Mouse (Mus musculus): ENCODE measurements at regions not wholly inside any gene's neighbourhood (a gene's known extent, or its start where the extent isn't known, plus 50 kb on each side); places are given as distances from the start of the nearest gene placed in this dataset.

DNA sequence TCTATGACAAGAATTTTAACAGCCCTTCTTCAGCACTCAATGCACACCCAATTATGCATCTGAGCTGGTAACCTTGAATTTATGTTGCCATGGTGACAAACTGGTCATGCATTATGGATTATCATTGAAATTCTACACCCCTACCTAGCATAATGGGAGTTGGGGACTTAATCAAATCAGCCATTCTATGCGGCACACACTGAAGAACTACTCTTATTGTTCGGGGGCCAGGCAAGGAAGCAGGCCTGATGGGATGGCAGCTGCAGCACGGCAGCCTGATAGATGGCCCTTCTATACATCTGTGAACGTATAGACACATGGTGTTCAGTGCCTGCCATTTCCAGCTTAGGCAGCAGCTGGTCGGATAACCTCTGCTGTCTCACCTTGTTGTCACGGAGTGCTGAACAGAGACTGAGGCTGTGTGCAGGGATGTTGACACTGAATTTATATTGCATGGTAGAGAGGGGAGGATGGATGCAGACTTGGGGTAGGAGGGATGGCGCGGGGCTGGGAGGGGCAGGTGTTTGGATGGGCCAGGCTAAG lies 223.7 kb upstream of the Sox11 start:
- Histone ChIP-seq H3K4me1 (ENCODE audit: insufficient read depth, low read length) (no peaks in the 10 kb centered on the region), H3K27ac (ENCODE audit: low read length) (no peak overlapping the region), H3K4me3 (ENCODE audit: low read length) (no peak overlapping the region), H3K4me2 (replicated peaks; ENCODE audit: low read depth, low read length) (no peak overlapping the region), H3K36me3 (ENCODE audit: insufficient read depth, low read length) (no peaks in the 10 kb centered on the region), H3K27me3 (ENCODE audit: insufficient read depth, low read length) (no peaks in the 10 kb centered on the region), H3K9me3 (ENCODE audit: low read length) (no peaks in the 10 kb centered on the region), H3K9ac (replicated peaks; ENCODE audit: low read length) (no peak overlapping the region)
- 46% methylated on average over 8 of the region's 8 CpGs for WGBS
- no peak for ATAC-seq (ENCODE audit: low FRiP score, low TSS enrichment)

DNA sequence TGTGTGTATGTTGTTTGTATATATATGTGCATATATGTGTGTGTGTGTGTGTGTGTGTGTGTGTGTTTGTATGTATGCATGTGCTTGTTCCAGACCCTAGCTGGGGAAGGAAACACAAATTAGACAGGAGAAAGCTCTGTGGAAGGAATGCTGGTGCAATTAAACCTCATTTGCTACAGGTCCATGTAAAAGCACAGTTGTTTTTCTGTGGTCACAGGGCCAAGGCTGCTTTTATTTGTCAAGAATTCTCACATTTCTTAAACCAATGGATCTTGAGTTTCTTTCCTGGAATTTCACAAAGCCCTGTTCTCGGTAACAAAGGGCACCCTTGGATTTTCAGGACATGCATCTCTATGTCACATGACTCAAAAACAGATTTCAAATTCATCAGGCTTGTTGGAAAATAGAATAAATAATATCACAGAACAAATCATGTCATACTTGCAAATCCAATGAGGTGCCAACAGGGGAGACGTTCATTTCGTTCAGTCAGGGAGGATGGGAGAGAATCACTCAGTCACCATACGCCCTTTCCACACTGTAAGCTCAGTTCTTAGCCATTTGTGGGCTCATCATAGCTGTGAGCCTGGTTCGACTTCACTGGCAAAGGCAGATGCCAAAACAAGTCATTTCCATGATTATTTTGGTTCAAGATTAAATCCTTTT lies 222.4 kb upstream of the Sox11 start:
- no peaks in the 10 kb centered on the region for H3K27me3 ChIP-seq (ENCODE audit: insufficient read depth, low read length)
- no peaks in the 10 kb centered on the region for H3K4me1 ChIP-seq (ENCODE audit: insufficient read depth, low read length)
- no peaks in the 10 kb centered on the region for H3K9me3 ChIP-seq (ENCODE audit: low read length)
- no peaks in the 10 kb centered on the region for H3K36me3 ChIP-seq (ENCODE audit: insufficient read depth, low read length)
- H3K4me2 ChIP-seq (replicated peaks; ENCODE audit: low read depth, low read length), result no peak overlapping the region
- no peak overlapping the region for H3K4me3 ChIP-seq (ENCODE audit: low read length)
- H3K27ac ChIP-seq (ENCODE audit: low read length), result no peak overlapping the region
- 71% methylated on average over 5 of the region's 5 CpGs for WGBS
- no peak overlapping the region for H3K9ac ChIP-seq (replicated peaks; ENCODE audit: low read length)
- no peak for ATAC-seq (ENCODE audit: low FRiP score, low TSS enrichment)

DNA sequence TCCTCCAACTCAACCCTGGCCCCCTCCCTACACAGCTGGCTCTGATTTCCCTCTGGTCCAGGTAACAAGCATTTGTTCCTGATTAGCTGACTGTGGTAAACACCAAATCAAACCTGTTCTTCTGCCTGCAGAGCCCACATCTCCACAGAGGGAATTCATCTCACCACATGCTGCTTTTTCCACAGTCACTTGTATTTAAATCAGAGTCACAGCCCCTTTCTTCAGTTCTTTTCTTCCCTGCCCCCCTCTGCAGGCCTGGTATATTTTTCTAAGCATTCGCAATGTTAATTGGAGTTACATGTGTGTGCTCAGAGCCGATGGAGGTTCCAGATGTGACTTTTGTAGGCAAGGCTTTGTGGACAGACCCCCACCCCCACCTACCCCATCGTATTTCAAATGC lies 221.5 kb upstream of the Sox11 start:
- Histone ChIP-seq H3K4me3 (ENCODE audit: low read length) (no peak overlapping the region), H3K4me2 (replicated peaks; ENCODE audit: low read depth, low read length) (no peak overlapping the region), H3K4me1 (ENCODE audit: insufficient read depth, low read length) (no peaks in the 10 kb centered on the region), H3K27ac (ENCODE audit: low read length) (no peak overlapping the region), H3K27me3 (ENCODE audit: insufficient read depth, low read length) (no peaks in the 10 kb centered on the region), H3K9me3 (ENCODE audit: low read length) (peaks cover under 1% of the 10 kb centered on the region; the same call in 1 of the 2 replicates), H3K36me3 (ENCODE audit: insufficient read depth, low read length) (no peaks in the 10 kb centered on the region), H3K9ac (replicated peaks; ENCODE audit: low read length) (no peak overlapping the region)
- ATAC-seq (ENCODE audit: low FRiP score, low TSS enrichment), result no peak
- 50% methylated on average over 3 of the region's 3 CpGs for WGBS

DNA sequence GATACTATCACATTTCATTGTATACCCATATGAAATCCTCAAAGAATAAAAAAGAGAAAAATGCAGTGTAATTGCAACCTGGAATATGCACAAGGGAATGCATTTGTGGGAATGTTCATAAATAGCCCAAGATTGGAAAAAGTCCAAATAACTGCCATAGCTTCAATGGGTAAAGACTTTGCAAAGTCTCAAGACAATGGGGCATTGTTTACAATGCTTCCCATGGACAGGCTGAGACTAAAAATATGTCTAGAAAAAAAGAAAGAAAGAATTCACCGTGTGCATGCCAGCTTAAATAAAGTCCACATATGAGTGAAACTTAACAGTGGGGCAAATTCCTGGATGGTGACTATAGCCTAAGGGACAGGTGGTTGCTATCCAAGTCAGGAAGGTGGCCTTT lies 210.4 kb upstream of the Sox11 start:
- Histone ChIP-seq H3K27ac (ENCODE audit: low read length) (no peak overlapping the region), H3K4me2 (replicated peaks; ENCODE audit: low read depth, low read length) (no peak overlapping the region), H3K4me3 (ENCODE audit: low read length) (no peak overlapping the region), H3K36me3 (ENCODE audit: insufficient read depth, low read length) (no peaks in the 10 kb centered on the region), H3K9ac (replicated peaks; ENCODE audit: low read length) (no peak overlapping the region), H3K27me3 (ENCODE audit: insufficient read depth, low read length) (no peaks in the 10 kb centered on the region), H3K9me3 (ENCODE audit: low read length) (no peaks in the 10 kb centered on the region), H3K4me1 (ENCODE audit: insufficient read depth, low read length) (no peaks in the 10 kb centered on the region)
- no peak for ATAC-seq (ENCODE audit: low FRiP score, low TSS enrichment)
- WGBS, result 50% methylated on average over 1 of the region's 1 CpGs

DNA sequence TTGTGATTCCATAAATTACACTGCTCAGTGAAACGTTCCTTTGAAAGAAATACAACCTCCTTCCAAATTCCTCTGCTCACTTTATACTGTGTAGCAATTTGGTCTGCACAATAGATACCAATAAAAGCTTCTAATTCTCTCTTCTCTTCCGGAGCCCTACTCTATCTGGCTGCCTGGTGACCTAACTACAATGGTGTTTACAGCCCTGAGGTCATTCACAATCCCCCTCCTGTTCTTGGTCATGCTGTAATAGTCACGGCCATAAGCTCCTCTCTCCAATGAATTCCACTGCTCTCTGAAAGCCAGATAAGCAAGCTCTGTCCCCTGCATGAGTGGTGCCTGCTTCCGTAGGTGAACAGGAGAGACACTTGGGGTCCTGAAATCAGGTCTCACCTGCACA lies 195.8 kb upstream of the Sox11 start:
- Histone ChIP-seq H3K4me1 (ENCODE audit: insufficient read depth, low read length) (peaks cover 21% of the 10 kb centered on the region), H3K9ac (replicated peaks; ENCODE audit: low read length) (no peak overlapping the region), H3K27ac (ENCODE audit: low read length) (no peak overlapping the region), H3K4me3 (ENCODE audit: low read length) (no peak overlapping the region), H3K9me3 (ENCODE audit: low read length) (no peaks in the 10 kb centered on the region), H3K27me3 (ENCODE audit: insufficient read depth, low read length) (no peaks in the 10 kb centered on the region), H3K4me2 (replicated peaks; ENCODE audit: low read depth, low read length) (no peak overlapping the region), H3K36me3 (ENCODE audit: insufficient read depth, low read length) (no peaks in the 10 kb centered on the region)
- peak; percentile 65 for ATAC-seq (ENCODE audit: low FRiP score, low TSS enrichment)
- WGBS, result 14% methylated on average over 4 of the region's 4 CpGs

DNA sequence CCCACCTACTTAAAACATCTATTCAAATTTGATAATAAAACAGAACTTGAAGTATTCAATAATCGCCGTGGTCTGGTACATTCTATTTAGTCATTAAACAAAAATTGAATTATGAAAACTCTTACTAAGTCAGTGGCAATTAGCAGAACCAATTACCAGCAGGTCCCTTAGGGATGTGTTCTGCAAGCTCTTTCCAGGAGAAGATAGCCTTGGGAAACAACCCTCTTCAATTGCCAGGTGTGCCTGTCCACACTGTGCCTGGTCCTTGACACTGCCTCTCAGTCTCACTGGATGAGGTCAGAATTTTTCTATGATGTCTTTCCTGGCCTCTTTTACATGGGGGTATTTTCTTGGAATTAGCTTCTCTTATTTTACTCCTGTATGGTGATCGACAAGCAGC lies 195.1 kb upstream of the Sox11 start:
- H3K4me2 ChIP-seq (replicated peaks; ENCODE audit: low read depth, low read length), result no peak overlapping the region
- WGBS, result 80% methylated on average over 3 of the region's 3 CpGs

DNA sequence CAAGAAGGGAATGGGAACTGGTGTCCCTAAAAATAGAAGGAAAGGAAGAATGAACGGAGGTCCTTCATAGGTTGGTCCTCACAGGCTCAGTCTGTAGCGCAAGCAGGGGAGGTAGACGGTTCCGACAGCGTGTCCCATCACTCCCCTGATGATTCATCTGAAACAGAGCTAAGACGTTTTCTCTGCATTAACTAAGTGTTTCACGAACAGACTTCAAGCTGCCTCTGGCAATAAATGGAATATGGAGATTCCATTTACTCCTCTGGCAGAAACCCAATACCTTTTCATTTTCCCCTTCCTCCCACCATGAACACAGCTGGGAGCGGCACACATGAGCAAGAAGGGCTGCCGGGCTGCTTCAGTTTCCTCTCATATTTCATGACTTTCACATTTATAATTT lies 194.6 kb upstream of the Sox11 start:
- H3K4me3 ChIP-seq (ENCODE audit: low read length), result no peak overlapping the region
- no peak overlapping the region for H3K9ac ChIP-seq (replicated peaks; ENCODE audit: low read length)
- H3K4me2 ChIP-seq (replicated peaks; ENCODE audit: low read depth, low read length), result peak overlapping the region; percentile 36
- H3K27me3 ChIP-seq (ENCODE audit: insufficient read depth, low read length), result no peaks in the 10 kb centered on the region
- H3K9me3 ChIP-seq (ENCODE audit: low read length), result peaks cover 5% of the 10 kb centered on the region; the same call in 1 of the 2 replicates
- no peak for ATAC-seq (ENCODE audit: low FRiP score, low TSS enrichment)
- H3K4me1 ChIP-seq (ENCODE audit: insufficient read depth, low read length), result peaks cover 21% of the 10 kb centered on the region
- no peaks in the 10 kb centered on the region for H3K36me3 ChIP-seq (ENCODE audit: insufficient read depth, low read length)
- no peak overlapping the region for H3K27ac ChIP-seq (ENCODE audit: low read length)
- 29% methylated on average over 9 of the region's 9 CpGs for WGBS

More for the DNA sequence above, 195.1 kb upstream of the Sox11 start:
- H3K4me3 ChIP-seq (ENCODE audit: low read length), result no peak overlapping the region
- peaks cover 21% of the 10 kb centered on the region for H3K4me1 ChIP-seq (ENCODE audit: insufficient read depth, low read length)
- H3K36me3 ChIP-seq (ENCODE audit: insufficient read depth, low read length), result no peaks in the 10 kb centered on the region
- H3K9ac ChIP-seq (replicated peaks; ENCODE audit: low read length), result no peak overlapping the region
- no peaks in the 10 kb centered on the region for H3K27me3 ChIP-seq (ENCODE audit: insufficient read depth, low read length)
- H3K9me3 ChIP-seq (ENCODE audit: low read length), result peaks cover 5% of the 10 kb centered on the region; the same call in 1 of the 2 replicates
- ATAC-seq (ENCODE audit: low FRiP score, low TSS enrichment), result no peak
- H3K27ac ChIP-seq (ENCODE audit: low read length), result no peak overlapping the region

DNA sequence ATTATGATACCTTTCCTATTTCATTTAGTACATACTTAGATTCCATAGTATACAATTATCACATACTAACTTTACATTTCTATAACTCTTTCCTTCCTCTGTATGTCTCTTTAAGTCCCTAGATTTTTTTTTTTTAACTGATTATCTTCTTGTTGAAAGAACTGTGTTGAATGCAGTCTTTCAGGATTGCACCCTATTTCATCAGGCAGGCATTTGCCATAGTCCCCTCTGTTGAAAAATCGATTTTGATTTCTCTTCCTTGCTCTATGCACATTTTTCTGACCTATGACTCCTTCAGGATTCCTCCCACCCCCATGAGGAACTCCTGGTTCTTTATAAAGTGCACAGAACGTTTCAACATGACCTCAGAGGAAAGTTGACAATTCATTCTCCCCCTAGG lies 183.2 kb upstream of the Sox11 start:
- ATAC-seq (ENCODE audit: low FRiP score, low TSS enrichment), result no peak
- Histone ChIP-seq H3K27ac (ENCODE audit: low read length) (no peak overlapping the region), H3K4me3 (ENCODE audit: low read length) (no peak overlapping the region), H3K36me3 (ENCODE audit: insufficient read depth, low read length) (no peaks in the 10 kb centered on the region), H3K9me3 (ENCODE audit: low read length) (no peaks in the 10 kb centered on the region), H3K4me1 (ENCODE audit: insufficient read depth, low read length) (no peaks in the 10 kb centered on the region), H3K4me2 (replicated peaks; ENCODE audit: low read depth, low read length) (no peak overlapping the region), H3K9ac (replicated peaks; ENCODE audit: low read length) (no peak overlapping the region), H3K27me3 (ENCODE audit: insufficient read depth, low read length) (no peaks in the 10 kb centered on the region)
- WGBS, result 53% methylated on average over 2 of the region's 2 CpGs

DNA sequence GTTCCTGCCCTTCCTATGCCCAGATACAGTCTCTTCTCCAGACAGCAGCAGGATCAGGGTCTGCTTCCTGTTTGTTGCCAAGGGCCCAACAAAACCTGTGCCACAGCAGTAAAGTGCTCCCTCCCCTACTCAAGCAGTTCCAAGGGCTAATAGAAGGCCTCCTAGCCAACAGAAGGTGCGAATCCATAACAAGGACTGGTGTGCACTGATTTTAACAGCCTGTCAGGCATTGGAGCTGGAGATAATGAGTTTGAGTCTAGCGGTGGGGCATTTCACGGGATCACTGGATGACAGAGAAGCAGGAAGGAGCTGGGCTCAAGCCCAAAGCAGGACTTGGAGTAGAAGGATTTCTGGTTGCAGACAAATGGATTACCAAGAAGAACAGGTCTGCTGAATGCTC lies 170.9 kb upstream of the Sox11 start:
- Histone ChIP-seq H3K4me3 (ENCODE audit: low read length) (no peak overlapping the region), H3K4me2 (replicated peaks; ENCODE audit: low read depth, low read length) (no peak overlapping the region), H3K27ac (ENCODE audit: low read length) (no peak overlapping the region), H3K27me3 (ENCODE audit: insufficient read depth, low read length) (no peaks in the 10 kb centered on the region), H3K9me3 (ENCODE audit: low read length) (no peaks in the 10 kb centered on the region), H3K36me3 (ENCODE audit: insufficient read depth, low read length) (no peaks in the 10 kb centered on the region), H3K9ac (replicated peaks; ENCODE audit: low read length) (no peak overlapping the region), H3K4me1 (ENCODE audit: insufficient read depth, low read length) (peaks cover 12% of the 10 kb centered on the region)
- ATAC-seq (ENCODE audit: low FRiP score, low TSS enrichment), result no peak
- WGBS, result 66% methylated on average over 3 of the region's 3 CpGs

DNA sequence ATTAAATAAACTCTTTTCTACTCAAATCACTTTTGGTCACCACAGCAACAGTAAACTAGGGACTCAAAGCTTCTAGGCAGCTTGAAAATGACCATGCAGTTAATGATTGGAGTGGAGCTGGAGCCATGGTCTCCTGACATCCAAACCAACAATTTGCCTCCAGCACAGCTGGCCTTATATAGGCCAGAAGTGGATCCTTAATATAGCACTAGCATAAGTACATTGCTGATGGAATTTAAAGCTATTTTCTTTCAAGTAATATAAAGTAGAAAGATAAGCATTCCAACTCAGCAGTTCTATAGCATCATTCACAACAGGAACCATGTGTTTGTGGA lies 165.8 kb upstream of the Sox11 start:
- ATAC-seq (ENCODE audit: low FRiP score, low TSS enrichment), result peak; percentile 82
- Histone ChIP-seq H3K27ac (ENCODE audit: low read length) (peak overlapping the region; percentile 66), H3K27me3 (ENCODE audit: insufficient read depth, low read length) (no peaks in the 10 kb centered on the region)

More for the DNA sequence above, 165.8 kb upstream of the Sox11 start:
- no peaks in the 10 kb centered on the region for H3K9me3 ChIP-seq (ENCODE audit: low read length)
- H3K9ac ChIP-seq (replicated peaks; ENCODE audit: low read length), result no peak overlapping the region
- no peak overlapping the region for H3K4me2 ChIP-seq (replicated peaks; ENCODE audit: low read depth, low read length)
- H3K4me1 ChIP-seq (ENCODE audit: insufficient read depth, low read length), result peaks cover 18% of the 10 kb centered on the region
- H3K36me3 ChIP-seq (ENCODE audit: insufficient read depth, low read length), result no peaks in the 10 kb centered on the region
- H3K4me3 ChIP-seq (ENCODE audit: low read length), result no peak overlapping the region
